9 mouse cellular contexts compared by ENCODE assay signal in the genomic region with DNA sequence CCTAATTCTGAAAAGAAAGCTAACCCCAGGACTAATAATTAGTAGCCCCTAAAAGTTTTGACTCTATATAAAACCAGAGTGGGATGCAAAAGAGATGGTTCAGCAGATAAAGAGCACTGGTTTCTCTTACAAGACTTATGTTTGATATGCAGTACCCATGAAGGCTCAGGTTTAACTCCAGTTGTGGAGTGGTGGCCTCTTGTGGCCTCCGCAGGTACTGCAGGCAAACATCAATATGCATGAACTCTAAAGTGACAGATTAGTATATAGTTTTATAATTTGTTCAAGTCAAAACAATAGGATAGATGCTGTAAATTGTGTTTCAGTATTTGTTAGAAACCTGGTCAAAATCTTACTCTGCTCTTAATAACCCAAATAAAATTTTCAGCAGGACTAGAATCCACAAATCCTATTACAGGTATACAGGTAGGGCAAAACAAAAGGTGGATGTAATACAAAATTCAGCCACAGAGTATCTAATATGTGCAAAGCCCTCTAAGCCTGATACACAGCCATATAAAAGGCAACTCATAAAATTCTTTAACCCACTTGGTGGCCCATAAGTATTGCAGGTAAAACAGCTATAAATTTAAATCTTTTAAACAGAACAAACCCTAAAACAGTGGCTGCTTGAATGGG. TPM values are rescaled to one million over a fixed set of nuclear protein-coding genes. Genes with fewer than 3 reads are reported as not detected.
DNase-seq lines count a peak whose midpoint lies in the region; ATAC-seq and TF ChIP-seq lines count a peak whose summit lies in the region.
"Had no signal": no experiment of that assay in that cellular context is flagged by ENCODE, and none has a peak within 500 bp of the region (broad histone marks: within the 10 kb centered on the region; RNA-seq: fewer than 3 reads in every experiment).

No protein-coding gene starts in this region.

- no peak overlapping the region for H3K27ac ChIP-seq in ES-Bruce4 (ENCODE audit: insufficient read depth, low read length)
- no peak overlapping the region for H3K27ac ChIP-seq in forebrain, embryonic 16.5 days (ENCODE audit: low read length)
- H3K27ac ChIP-seq in lung, embryonic 14.5 days (ENCODE audit: low read depth): no peak overlapping the region
- H3K27ac ChIP-seq: limb, embryonic 12.5 days had no signal

- H3K9ac ChIP-seq in ES-Bruce4 (ENCODE audit: low read depth, poor library complexity, severe bottlenecking): no peak overlapping the region
- H3K9ac ChIP-seq in forebrain, embryonic 16.5 days (replicated peaks; ENCODE audit: low read depth, low read length): no peak overlapping the region
- H3K9ac ChIP-seq in lung, embryonic 14.5 days: no peak overlapping the region
- H3K9ac ChIP-seq: limb, embryonic 12.5 days had no signal

- H3K9me3 ChIP-seq in ES-Bruce4 (replicated peaks; ENCODE audit: control insufficient read depth, insufficient read depth, low read length, poor library complexity, severe bottlenecking): no peaks in the 10 kb centered on the region
- H3K9me3 ChIP-seq in forebrain, embryonic 16.5 days (ENCODE audit: control insufficient read depth, low read length): no peaks in the 10 kb centered on the region
- no peaks in the 10 kb centered on the region for H3K9me3 ChIP-seq in lung, embryonic 14.5 days (ENCODE audit: low read depth, low read length)
- H3K9me3 ChIP-seq: limb, embryonic 12.5 days had no signal

- TF ChIP-seq CTCF in ES-Bruce4 (IDR thresholded peaks at IDR 0.05; ENCODE audit: low read depth, low read length): peak; percentile 62
- peak; percentile 81 for TF ChIP-seq CTCF in lung, embryonic 14.5 days (IDR thresholded peaks at IDR 0.05; ENCODE audit: low read depth)

- no peak for TF ChIP-seq EP300 in ES-Bruce4 (IDR thresholded peaks at IDR 0.05; ENCODE audit: insufficient read depth, low read depth, low read length)

- ATAC-seq in cerebellum, adult (ENCODE audit: insufficient number of reproducible peaks, low FRiP score, low TSS enrichment): no peak
- ATAC-seq in forebrain, embryonic 16.5 days: peak; percentile 43; the same call in 1 of the 2 replicates
- ATAC-seq in lung, embryonic 14.5 days (ENCODE audit: insufficient read depth): 0 out of 2 replicates have a peak, but pooled peaks have one; percentile 58

- H3K4me1 ChIP-seq in ES-Bruce4 (ENCODE audit: control insufficient read depth, insufficient read depth, low read length): no peaks in the 10 kb centered on the region
- H3K4me1 ChIP-seq in forebrain, embryonic 16.5 days (replicated peaks; ENCODE audit: control insufficient read depth, insufficient read depth, low read length): peaks cover 17% of the 10 kb centered on the region
- no peaks in the 10 kb centered on the region for H3K4me1 ChIP-seq in lung, embryonic 14.5 days (ENCODE audit: insufficient read depth)

- H3K27me3 ChIP-seq in ES-Bruce4 (ENCODE audit: control insufficient read depth, insufficient read depth, low read length, poor library complexity, severe bottlenecking): no peaks in the 10 kb centered on the region
- H3K27me3 ChIP-seq in forebrain, embryonic 16.5 days (replicated peaks; ENCODE audit: control insufficient read depth, insufficient read depth, low read length): no peaks in the 10 kb centered on the region
- no peaks in the 10 kb centered on the region for H3K27me3 ChIP-seq in lung, embryonic 14.5 days (ENCODE audit: insufficient read depth, low read length)
- H3K27me3 ChIP-seq: limb, embryonic 12.5 days had no signal

- TF ChIP-seq POLR2A in ES-Bruce4 (IDR thresholded peaks at IDR 0.05; ENCODE audit: insufficient read depth, low read length): no peak

- peaks cover 93% of the 10 kb centered on the region for H3K36me3 ChIP-seq in ES-Bruce4 (ENCODE audit: control insufficient read depth, insufficient read depth, low read length, poor library complexity, severe bottlenecking)
- H3K36me3 ChIP-seq in forebrain, embryonic 16.5 days (ENCODE audit: control insufficient read depth, insufficient read depth): peaks cover 33% of the 10 kb centered on the region
- H3K36me3 ChIP-seq in lung, embryonic 14.5 days (ENCODE audit: insufficient read depth): peaks cover 77% of the 10 kb centered on the region

- H3K4me3 ChIP-seq in ES-Bruce4 (ENCODE audit: low read depth, low read length): no peak overlapping the region
- H3K4me3 ChIP-seq in forebrain, embryonic 16.5 days (replicated peaks; ENCODE audit: low read length): no peak overlapping the region
- no peak overlapping the region for H3K4me3 ChIP-seq in lung, embryonic 14.5 days (ENCODE audit: low read depth, low read length)
- H3K4me3 ChIP-seq: limb, embryonic 12.5 days had no signal

- WGBS in forebrain, embryonic 16.5 days: 54% methylated on average over 1 of the region's 1 CpGs
- 33% methylated on average over 1 of the region's 1 CpGs for WGBS in lung, embryonic 14.5 days

- peak; percentile 24 for DNase-seq in cerebellum, adult 11 months
- peak; percentile 51 to 60 for DNase-seq in cerebellum, adult 18-20 months
- peak; percentile 75 for DNase-seq in kidney, postnatal 14 days
- peak; percentile 89 for DNase-seq in lung, embryonic 14.5 days
- DNase-seq in retina, postnatal 7 days (ENCODE audit: low read depth, low spot score): peak; percentile 39

- H3K4me2 ChIP-seq in forebrain, embryonic 16.5 days (ENCODE audit: low read length): no peak overlapping the region
- H3K4me2 ChIP-seq in lung, embryonic 14.5 days: no peak overlapping the region
- H3K4me2 ChIP-seq: limb, embryonic 12.5 days had no signal

RNA-seq across cellular contexts. Expression of a gene that starts 7.0 kb away (rescaled TPM):
- polyA plus RNA-seq in ES-Bruce4 (2011; ENCODE audit: insufficient read depth, insufficient read length, low read depth, missing spikeins): 257 and 282 TPM in 2 replicates
- 30.8 and 38.4 TPM in 2 replicates for polyA plus RNA-seq in forebrain, embryonic 16.5 days (2015; fragmentation: Nextera tagmentation; extraction: Ambion mirVana)
- polyA plus RNA-seq in lung, embryonic 14.5 days (2014; fragmentation: Nextera tagmentation; extraction: Ambion mirVana): 30.7 and 30.8 TPM in 2 replicates

RNA-seq across cellular contexts. Expression of a gene that starts 55.5 kb away (rescaled TPM):
- 2.7 and 2.9 TPM in 2 replicates for polyA plus RNA-seq in ES-Bruce4 (2011; ENCODE audit: insufficient read depth, insufficient read length, low read depth, missing spikeins)
- polyA plus RNA-seq in forebrain, embryonic 16.5 days (2015; fragmentation: Nextera tagmentation; extraction: Ambion mirVana): 0.14 and 0.67 TPM in 2 replicates
- polyA plus RNA-seq in lung, embryonic 14.5 days (2014; fragmentation: Nextera tagmentation; extraction: Ambion mirVana): 0.28 and 0.38 TPM in 2 replicates

Comparison
In these comparisons a context has a peak if more than half of its experiments do, and no peak if none do; other contexts are left out.
1. DNase-seq: peak in every context shown above with its lines; median percentile 89 in lung, embryonic 14.5 days; 75 in kidney, postnatal 14 days; 56 in cerebellum, adult 18-20 months; 39 in retina, postnatal 7 days; 24 in cerebellum, adult 11 months.